Mouse (Mus musculus) layer of hippocampus, postnatal 10 days (tissue): ENCODE measurements around the gene Postn. TPM values are rescaled to one million over a fixed set of nuclear protein-coding genes. Genes with fewer than 3 reads are reported as not detected.

Source experiments
- DNase-seq, 2 experiments: peaks; one replicate each; pipeline ENCODE4 v3.0.0; 2021; ENCODE audit warnings: low spot score in 2 of 2
- long read RNA-seq: library from polyadenylated mRNA; stranded (forward); transcript quantifications from one replicate; pipeline ENCODE4 v2.0.0, GENCODE M21; 2023
- total RNA-seq, 2 experiments: library from RNA; stranded (reverse); gene quantifications; 2 replicates each; pipeline ENCODE4 v1.2.3; 2021

Postn gene
- 1 to 10 TPM; 4.6 to 5.2 TPM for total RNA-seq
- long read RNA-seq, result 0 reads

DNA sequence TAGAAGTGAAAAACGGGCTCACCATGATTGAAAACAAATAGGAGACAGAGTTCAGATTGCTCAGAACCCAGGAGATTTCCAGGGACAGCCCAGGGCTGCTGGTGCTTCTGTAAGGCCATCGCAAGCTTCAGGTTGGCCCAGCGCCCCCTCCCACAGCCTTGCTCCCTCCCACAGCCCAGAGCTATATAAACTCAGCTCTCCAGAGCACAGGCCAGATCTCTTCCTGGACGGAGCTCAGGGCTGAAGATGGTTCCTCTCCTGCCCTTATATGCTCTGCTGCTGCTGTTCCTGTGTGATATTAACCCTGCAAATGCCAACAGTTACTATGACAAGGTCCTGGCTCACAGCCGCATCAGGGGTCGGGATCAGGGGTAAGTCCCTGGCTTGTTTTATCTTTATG lies at the start of gene Postn:
Postn (plus strand) TSS at position 213 of the 400 bp plus-strand sequence.
- DNase-seq, result no peak

DNA sequence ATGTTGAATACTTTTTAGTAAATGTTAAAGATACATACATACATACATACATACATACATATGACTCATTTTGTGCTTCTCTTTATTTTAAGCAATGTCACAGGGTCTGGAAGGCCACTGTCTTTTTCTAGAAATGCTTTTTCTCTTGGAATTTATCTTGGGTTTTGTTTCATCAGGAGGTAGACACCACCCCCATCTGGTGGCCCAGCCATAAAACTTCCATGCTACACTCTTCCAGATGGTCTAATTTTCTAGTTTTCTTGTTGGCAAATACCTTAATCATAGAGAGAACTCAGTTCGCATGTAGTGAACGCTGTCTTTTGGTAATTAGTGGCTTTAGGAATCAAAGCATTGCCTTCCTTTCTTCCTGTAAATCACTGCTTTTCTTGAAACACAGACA lies 46.9 kb upstream of the Postn start:
- DNase-seq, result peak in 1 of 2 experiments; percentile 37

DNA sequence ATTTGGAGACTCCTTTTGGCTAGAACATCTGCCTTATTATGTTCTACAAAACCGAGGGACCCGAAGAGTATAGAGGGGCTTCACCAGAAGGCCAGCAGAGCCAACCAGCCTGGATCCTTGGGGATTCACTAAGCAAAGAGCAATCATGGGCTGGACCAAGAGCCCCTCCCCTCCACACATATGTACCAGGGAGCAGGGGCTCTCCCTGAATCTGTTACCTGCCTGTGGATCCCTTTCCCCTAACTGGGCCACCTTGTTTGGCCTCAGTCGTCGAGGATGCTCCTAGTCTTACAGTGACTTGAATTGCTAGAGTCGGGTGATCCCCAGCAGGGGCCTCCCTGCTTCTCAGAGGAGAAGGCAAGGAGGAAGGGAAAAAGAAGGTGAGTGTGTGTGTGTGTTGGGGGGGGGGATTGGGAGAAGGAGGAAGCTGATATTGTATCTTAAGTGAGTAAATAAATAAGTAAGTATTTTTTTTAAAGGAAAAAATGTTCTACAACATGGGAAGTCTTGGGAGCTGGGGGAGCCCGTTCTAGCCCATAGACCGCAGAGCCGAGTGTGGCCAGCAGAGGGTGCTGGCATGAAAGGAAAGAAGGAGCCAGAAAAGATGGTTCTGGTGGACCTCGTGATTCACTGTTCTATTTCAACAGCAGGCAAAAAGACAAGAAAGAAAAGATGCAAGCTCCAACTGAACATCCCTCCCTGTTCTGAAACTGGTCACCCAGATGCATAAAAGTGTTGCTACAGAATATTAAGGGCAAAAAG lies 7.8 kb upstream of the Postn start:
- DNase-seq, result peak; percentile 79 to 80

DNA sequence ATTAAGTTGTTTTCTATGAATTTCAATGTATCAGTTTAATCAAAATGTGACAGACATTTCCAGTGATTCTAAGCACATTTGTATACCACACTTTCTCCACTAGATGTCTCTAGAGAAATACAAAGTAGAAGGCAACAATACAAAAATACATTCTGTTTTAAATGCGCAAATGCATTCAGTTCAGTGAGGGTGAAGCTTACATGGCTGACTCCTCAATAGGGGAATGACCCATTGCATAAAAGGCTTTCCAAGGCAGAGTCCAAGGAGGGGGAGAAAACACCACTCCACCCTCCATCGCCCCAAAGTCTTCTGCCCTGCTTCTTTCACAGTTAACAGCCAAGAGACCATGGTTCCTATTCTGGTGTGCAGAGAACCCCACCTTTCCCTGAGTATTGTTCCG lies 3.3 kb upstream of the Postn start:
- peak in 1 of 2 experiments; percentile 10 for DNase-seq

DNA sequence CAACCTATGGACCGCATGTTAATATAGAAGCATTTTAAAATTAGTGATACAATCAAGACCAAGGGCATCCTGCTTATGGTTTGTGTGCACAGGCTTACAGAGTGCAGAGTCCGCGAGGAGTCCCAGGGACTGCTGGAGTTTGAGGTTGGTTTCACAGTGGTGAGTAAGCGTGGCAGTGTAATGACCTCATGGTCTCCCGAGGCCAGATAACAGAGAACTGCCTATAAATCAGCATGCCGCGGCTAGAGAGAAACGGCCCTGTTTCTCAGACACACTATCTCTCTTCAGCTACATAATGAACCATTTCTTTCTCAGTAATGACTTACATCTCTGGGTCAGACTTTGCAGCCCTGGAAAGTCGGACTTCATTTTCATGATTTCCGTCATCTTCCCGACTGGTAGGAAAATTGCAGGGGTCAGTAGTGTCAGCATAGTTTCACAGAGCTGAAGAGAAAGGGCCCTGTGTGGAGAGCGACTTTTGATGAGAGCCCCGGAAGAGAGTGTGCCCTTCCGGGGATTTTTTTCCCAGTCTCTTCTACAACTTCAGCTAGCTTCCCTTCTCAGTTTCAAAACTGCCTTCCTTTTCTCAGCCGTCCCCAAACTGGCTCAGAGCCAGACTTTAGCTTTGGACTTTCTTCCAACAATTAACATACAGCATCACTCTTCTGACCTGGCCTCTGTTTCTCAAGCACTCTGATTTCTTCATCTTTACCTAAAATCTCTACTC lies 2.3 kb upstream of the Postn start:
- DNase-seq, result no peak

DNA sequence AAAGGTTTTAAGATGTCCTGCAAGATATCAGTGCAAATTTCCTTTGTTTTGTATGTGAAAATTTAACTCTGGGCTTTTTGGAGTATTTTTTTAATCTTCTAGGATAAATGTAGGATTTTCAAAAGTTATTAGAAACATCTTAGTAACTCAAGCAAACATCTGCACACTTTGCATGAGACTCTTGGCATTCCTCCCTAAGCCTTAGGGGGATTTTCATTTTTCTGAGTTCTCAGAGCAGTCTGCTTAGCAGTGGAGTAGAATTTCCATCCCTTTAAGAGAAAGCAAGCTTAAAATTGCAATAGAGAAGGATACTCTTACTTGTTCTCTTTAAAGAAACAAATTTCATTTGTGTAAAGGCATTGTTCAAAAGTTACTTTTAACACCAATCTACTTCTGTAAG lies 747 bp downstream of the Postn start:
- DNase-seq, result no peak

DNA sequence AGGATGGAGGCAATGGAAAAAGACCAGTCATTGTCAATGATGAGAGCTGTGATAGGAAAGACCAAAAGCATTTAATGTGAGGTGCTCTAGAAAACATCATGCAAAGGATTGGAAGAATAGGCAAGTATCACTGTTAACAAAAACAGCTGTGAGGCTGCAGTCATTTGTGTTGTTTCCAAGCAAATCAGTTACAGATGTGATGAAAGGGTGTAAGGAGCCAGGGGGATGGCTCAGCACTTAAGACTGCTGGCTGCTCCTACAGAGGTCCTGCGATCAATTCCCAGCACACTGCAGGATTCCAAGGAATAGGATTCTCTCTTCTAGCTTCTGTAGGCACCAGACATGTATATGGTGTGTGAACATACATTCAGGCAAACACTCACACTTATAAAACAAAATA lies 10.1 kb downstream of the Postn start:
- no peak for DNase-seq

DNA sequence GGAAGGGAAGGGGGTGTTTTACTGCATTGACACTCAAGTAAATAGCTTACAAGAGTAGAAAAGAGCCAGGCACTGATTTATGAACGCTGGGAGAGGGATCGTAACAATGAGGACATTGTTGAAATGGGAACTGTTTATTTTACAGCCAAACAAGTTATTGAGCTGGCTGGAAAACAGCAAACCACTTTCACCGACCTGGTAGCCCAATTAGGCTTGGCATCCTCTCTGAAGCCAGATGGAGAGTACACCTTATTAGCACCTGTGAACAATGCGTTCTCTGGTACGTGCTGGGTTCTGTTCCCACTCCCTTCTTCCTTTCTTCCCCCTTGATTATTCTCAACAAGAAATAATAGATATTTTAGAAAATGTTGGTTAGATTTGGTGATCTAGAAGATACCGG lies 11.7 kb downstream of the Postn start:
- no peak for DNase-seq

DNA sequence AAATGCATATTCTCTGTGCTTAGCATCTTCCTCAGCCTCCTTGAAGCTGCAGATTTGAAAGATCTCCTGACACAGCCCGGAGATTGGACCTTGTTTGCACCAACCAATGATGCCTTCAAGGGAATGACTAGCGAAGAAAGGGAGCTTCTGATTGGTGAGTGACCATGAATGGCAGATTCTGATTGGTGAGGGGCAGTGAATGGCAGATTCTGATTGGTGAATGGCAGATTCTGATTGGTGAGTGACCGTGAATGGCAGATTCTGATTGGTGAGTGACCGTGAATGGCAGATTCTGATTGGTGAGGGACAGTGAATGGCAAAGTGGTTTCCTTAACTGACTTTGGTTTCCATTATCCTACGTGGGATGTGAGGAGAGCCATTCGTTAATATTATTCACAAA lies 15.1 kb downstream of the Postn start:
- no peak for DNase-seq

DNA sequence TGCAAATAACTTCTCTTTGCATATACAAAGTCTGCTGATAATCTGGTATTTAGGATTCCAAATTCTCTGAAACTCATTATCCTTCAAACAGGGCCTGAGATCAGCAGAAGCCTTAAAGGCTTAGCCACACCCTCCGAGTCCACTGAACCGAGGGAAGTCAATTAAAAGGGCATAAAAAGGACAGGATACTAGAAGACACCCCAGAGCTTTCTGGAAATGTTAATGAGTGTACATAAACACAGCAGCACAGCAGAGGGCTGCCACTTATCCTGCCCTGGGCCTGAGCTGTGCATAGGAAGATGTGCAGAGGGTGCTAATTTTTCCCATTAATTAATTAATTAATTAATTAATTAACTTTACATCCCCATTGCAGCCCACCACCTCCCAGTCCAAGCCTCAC lies 16.7 kb downstream of the Postn start:
- no peak for DNase-seq

DNA sequence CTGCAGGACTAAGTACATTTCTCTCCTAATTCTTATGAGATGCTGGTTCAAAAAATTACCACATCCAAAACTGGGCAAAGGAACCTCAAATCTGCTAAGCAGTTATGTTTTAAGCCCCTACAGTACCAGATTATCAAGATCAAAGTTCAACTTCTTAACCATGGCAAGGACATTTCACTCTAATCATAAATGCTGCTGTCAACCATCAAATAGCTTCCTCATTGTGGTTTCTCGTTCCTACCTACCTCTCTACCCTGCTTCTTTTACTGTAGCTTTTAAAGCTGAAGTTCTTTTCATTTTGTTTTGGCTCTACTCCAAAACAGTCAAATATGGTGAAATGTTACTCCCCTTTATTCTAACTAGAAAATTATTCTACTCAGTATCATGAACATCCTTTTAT lies 17.2 kb downstream of the Postn start:
- DNase-seq, result no peak

DNA sequence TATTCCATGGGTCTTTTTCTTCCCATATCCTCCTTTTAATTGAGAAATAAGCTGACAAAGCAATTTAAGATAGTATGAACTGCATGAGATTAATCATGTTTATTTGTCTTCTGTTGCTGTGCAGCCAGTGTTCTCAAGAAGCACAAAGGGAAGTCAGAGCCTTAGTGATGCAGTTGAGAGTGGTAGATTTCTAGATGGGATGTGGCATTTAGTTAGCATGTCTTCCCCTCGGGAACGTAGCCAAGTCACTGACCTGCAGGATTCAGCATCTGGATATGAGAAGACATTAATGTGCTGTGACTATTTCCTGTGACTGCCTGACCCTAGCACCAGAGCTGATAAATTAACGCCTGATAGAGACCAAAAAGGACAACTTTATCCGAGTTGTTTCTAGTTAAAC lies 19.1 kb downstream of the Postn start:
- no peak for DNase-seq

DNA sequence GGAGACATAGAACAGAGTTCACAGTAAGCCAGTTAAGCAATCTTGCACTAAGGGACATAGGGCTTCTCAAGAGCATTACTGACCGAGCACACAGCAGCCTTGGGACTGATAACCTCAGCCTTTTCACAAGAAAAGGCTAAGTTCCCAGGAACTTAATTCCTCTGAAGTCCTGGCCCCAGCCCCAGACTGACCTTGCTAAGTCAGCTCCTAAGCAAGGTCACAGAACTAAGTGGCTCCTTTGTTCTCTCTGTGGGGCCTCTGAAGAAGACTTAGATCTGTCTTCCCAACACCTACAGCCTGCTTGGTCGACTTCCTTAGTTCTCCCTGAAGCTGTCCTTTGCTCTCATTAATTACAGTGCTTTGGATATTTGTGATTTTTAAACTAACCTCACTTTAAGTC lies 38.4 kb downstream of the Postn start:
- no peak for DNase-seq

DNA sequence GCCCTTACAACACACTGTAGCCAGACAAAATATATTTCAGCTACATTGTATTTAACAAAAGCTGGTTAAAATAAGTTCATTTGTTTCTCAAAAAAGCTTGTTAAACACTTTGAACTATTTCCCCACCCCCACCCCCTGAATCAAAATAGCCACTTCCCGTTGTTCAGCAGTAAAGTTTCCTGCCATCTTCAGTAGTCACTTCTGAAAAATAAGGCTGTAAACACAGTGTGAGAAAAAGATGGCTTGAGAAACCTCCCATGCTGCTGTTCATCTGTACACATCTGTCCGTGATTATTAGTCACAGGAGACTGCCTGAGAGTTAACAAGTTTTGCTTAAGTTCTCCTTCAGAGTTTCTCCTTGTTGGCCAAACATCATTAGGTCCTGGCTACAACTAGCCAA lies 39.0 kb downstream of the Postn start:
- DNase-seq, result no peak

DNA sequence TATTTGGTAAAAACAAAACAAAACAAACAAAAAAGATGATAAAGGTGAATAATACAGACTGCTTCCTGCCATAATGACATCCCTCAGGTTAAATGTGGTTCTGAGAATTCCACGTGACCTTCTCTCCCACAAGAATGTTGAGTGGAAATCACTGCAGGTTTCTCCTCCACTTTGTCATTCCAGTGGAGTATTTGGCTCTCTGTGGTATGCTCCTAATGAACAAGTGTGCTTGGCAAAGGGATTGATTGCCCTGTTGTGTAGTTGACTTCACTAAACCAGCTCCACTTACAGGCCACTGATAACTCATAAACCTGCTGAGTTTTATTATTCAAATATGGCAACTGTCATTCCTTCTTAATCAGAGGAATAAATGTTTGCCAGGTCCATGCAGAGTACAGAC lies 39.7 kb downstream of the Postn start:
- no peak for DNase-seq

DNA sequence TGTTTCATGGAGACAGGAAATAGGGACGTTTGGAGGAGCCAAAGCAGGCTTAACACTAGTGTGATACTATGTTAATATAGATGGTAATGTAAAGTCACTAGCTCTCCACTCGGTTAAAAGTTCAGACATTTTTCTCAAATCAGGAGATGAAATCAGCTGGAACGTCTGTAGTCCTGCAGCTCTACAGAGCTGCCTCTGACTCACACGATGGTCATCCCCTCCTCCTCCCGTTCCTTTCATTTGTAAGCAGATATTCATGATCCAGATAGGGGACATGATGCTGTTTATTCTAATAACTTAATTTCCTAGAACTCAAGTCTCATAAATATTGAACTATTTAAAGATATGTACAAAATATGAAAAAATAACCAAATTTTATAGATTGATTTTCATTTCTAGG lies 40.8 kb downstream of the Postn start:
- DNase-seq, result no peak

DNA sequence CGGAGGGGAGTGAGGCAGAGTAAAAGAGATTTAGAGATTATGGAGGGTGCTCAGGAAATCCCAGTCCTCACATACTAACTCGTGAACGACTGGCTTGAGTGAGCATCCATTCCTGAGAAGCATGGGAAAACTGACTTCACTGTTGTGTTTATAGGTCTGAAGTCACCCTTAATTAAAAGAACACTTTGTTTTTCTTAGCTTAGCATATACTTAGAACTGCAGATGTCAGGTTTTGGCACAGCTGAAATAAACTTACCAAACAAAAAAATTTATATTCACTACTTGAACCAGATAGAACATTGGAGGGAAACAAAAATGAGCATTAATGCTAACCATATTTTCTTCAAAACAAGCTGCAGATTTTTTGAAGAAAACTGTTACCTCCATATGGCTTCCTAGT lies 42.9 kb downstream of the Postn start:
- no peak for DNase-seq

DNA sequence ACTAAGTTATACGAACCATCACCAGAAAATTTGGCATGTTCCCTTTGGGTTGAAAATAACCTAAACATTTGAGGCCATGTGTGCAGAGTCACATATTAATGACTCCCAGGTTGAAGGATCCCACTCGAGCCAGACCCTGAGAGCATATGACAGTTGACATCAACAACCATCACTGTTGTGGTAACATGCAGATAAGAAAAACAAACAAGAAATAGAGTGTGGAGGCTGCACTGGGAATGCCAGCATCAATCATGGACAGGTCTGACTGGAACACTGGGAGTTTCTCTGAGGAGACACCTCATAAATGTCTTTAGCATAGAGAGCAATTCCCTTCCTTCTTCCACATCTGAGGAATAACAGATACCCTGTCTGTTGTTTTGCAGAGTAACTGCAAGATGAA lies 45.7 kb downstream of the Postn start:
- DNase-seq, result no peak

DNA sequence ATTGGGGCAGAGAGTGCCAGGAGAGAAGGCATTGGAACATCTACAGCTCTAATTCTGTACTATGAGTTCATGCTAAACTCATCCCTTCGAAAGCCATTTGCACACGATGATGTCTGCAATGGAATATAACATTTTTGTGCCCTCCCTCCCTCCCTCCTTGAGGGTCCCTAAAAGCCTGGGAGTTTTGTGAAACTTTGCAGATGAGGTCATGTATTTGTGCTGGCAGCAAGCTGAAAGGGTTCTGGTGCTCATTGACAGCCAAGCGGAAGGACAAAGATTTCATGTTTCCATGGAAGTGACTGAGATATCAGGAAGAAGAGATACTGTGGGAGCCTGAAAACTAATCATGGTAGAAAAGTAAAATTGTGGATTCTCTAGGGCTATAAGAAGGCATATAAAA lies 50.1 kb downstream of the Postn start:
- no peak for DNase-seq

DNA sequence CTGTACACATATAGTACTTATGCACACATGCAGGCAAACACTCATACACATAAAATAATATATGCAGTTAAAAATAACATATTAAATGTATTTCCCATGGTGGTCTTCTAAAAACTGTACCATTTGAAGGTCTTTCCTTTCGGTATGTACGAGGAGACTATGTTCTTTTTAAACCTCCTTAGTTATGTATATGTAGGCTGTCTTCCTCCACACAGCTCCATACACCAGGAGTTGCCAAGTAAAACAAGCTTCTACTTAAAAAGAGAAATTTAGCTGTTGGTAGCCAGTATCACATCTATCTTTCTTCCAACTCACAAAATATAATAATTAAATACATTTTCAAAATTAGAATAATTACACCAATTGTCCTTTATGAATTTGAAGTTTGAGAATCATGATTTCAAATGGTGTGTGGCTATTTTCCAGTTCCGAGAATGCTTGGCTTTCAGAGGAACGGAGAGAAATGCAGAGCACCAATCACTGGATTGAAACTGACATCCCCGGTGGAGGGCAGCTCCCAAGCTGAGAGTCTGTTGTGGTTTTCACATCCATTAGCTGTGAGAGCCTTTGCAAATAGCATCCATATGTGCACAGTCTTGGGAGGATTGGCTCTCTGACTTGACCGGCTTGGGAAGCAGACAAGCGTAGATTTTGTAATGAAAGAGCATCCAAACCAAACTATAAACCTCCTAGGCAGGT lies 52.1 kb downstream of the Postn start:
- DNase-seq, result no peak

DNA sequence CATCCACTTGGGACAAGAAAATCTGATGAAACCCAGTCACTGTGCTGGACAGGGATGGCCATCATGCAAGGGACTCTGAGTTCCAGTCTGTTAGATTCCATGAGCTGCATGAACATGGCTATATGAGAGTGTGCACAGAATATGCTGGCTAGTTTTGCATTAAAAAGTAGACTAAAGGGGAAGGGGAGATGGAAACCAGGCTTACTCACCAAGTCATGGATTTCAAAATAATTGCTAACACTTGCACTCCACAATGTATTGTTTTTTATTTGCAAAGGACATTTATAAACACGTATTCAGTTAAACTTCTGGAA lies 52.6 kb downstream of the Postn start:
- no peak for DNase-seq

DNA sequence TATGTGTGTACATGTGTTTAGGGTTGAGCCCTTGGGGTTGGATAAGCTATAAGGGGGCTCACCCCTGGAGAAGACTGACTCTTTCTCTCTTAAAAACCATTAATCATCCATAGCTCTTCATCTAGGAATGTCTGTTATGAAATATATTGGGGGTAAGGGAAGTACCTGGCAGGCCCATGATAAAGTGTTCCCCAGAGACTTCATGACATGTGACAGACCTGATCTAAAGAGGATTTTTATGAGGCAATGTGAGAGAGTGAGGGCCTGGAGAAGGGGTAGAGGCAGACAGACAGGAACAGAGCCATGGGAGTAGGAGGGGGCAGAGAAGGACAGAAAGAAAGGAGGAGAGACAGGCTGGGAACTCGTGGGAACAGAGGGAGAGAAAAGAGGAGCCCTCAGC lies 53.5 kb downstream of the Postn start:
- DNase-seq, result no peak
